ENCODE assay signal across 9 mouse cellular contexts in genomic region chr13:32680868-32681515, GRCm38 (mm10).
DNase-seq lines count a peak whose midpoint lies in the region; ATAC-seq and TF ChIP-seq lines count a peak whose summit lies in the region.
"Had no signal": no experiment of that assay in that cellular context is flagged by ENCODE, and none has a peak within 500 bp of the region (broad histone marks: within the 10 kb centered on the region; RNA-seq: fewer than 3 reads in every experiment).

No protein-coding gene starts in this region.

- 47% methylated on average over 12 of the region's 12 CpGs for WGBS in forebrain, embryonic 14.5 days

- TF ChIP-seq CTCF in G1E (IDR thresholded peaks at IDR 0.05; ENCODE audit: low read depth, low read length): no peak
- TF ChIP-seq CTCF in layer of hippocampus, adult 2 months (conservative IDR thresholded peaks at IDR 0.05): peak; percentile 77

- H3K4me2 ChIP-seq in forebrain, embryonic 14.5 days (ENCODE audit: low read length): no peak overlapping the region
- H3K4me2 ChIP-seq: liver, embryonic 15.5 days had no signal

- peaks cover 6% of the 10 kb centered on the region; the same call in 1 of the 2 replicates for H3K27me3 ChIP-seq in G1E (ENCODE audit: insufficient read depth, low read length)
- H3K27me3 ChIP-seq in forebrain, embryonic 14.5 days (replicated peaks; ENCODE audit: control insufficient read depth, insufficient read depth, low read length): no peaks in the 10 kb centered on the region
- H3K27me3 ChIP-seq: liver, embryonic 15.5 days had no signal

- no peak overlapping the region for H3K9ac ChIP-seq in forebrain, embryonic 14.5 days (ENCODE audit: low read length)
- H3K9ac ChIP-seq: liver, embryonic 15.5 days had no signal

- peak; percentile 9 for DNase-seq in G1E (ENCODE audit: low spot score)
- DNase-seq in c-Kit-positive CD71-negative TER-119-negative erythroid progenitor cells, embryonic 14.5 days (ENCODE audit: low read depth): peak; percentile 45
- peak; percentile 85 for DNase-seq in forebrain, embryonic 14.5 days (ENCODE audit: low spot score)
- peak; percentile 61 to 77 for DNase-seq in layer of hippocampus, adult 2 months (ENCODE audit: low spot score in 2 of 2)
- peak; percentile 76 for DNase-seq in lung, postnatal 14 days
- peak; percentile 82 for DNase-seq in retina, embryonic 14.5 days (ENCODE audit: low spot score)
- DNase-seq in yolk sac, embryonic 10.5 days (ENCODE audit: low spot score): peak; percentile 38

- no peaks in the 10 kb centered on the region for H3K4me1 ChIP-seq in G1E (ENCODE audit: insufficient read depth, low read depth, low read length)
- no peaks in the 10 kb centered on the region for H3K4me1 ChIP-seq in forebrain, embryonic 14.5 days (ENCODE audit: control insufficient read depth, insufficient read depth, low read length)
- H3K4me1 ChIP-seq: liver, embryonic 15.5 days had no signal

- no peak overlapping the region for H3K27ac ChIP-seq in forebrain, embryonic 14.5 days (ENCODE audit: low read depth, low read length)
- no peak overlapping the region for H3K27ac ChIP-seq in layer of hippocampus, adult 2 months
- H3K27ac ChIP-seq: liver, embryonic 15.5 days had no signal

- ATAC-seq in G1E (ENCODE audit: extremely low read depth, insufficient number of reproducible peaks, low FRiP score, poor library complexity, severe bottlenecking): no peak
- peak; percentile 68 for ATAC-seq in forebrain, embryonic 14.5 days
- ATAC-seq in hematopoietic stem cell, adult 5-6 weeks (replicated peaks in 1 of 2; ENCODE audit: insufficient read depth in 1 of 2, low FRiP score in 2 of 2, low TSS enrichment in 1 of 2, low read depth in 1 of 2, poor library complexity in 2 of 2, severe bottlenecking in 2 of 2): peak; percentile 85 to 94

- no peaks in the 10 kb centered on the region for H3K9me3 ChIP-seq in G1E (replicated peaks)
- no peaks in the 10 kb centered on the region for H3K9me3 ChIP-seq in forebrain, embryonic 14.5 days (replicated peaks; ENCODE audit: control insufficient read depth, low read length)
- H3K9me3 ChIP-seq: liver, embryonic 15.5 days had no signal

- H3K36me3 ChIP-seq in G1E (replicated peaks): no peaks in the 10 kb centered on the region
- no peaks in the 10 kb centered on the region for H3K36me3 ChIP-seq in forebrain, embryonic 14.5 days (ENCODE audit: control insufficient read depth, insufficient read depth, low read length)
- H3K36me3 ChIP-seq: liver, embryonic 15.5 days had no signal

- H3K4me3 ChIP-seq in G1E (ENCODE audit: low read depth, low read length): no peak overlapping the region
- no peak overlapping the region for H3K4me3 ChIP-seq in forebrain, embryonic 14.5 days (ENCODE audit: low read depth, low read length)
- H3K4me3 ChIP-seq in layer of hippocampus, adult 2 months: no peak overlapping the region; the same call in 1 of the 2 replicates
- H3K4me3 ChIP-seq: liver, embryonic 15.5 days had no signal

Comparison
In these comparisons a context has a peak if more than half of its experiments do, and no peak if none do; other contexts are left out.
1. DNase-seq: peak in every context shown above with its lines; median percentile 85 in forebrain, embryonic 14.5 days; 82 in retina, embryonic 14.5 days; 76 in lung, postnatal 14 days; 69 in layer of hippocampus, adult 2 months; 45 in c-Kit-positive CD71-negative TER-119-negative erythroid progenitor cells, embryonic 14.5 days; 38 in yolk sac, embryonic 10.5 days; 9 in G1E.